Comparison of ENCODE assay signal across 11 mouse cellular contexts in the genomic region with DNA sequence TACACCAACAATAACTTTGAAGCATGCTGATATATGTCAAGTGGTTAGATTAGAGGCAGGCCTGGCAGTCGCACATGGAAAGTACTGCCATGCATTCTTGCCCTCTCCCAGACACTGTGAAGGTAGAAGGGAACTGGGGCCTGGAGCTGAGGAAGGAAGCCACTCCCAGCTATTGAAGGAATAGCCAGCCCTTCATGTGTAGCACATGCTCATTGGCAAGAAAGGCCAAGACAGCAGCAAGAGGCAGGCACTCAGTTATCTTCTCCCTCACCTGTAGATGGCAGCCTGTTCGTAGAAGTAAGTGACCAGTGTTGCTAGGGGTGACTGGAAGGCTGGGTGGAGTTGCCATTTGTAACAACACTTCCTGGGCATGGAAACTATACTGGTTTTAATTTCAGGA.
DNase-seq lines count a peak whose midpoint lies in the region; ATAC-seq and TF ChIP-seq lines count a peak whose summit lies in the region.
"Had no signal": no experiment of that assay in that cellular context is flagged by ENCODE, and none has a peak within 500 bp of the region (broad histone marks: within the 10 kb centered on the region; RNA-seq: fewer than 3 reads in every experiment).

No protein-coding gene starts in this region.

- H3K27me3 ChIP-seq in heart, adult 2 months (ENCODE audit: control insufficient read depth, insufficient read depth, low read length), result no peaks in the 10 kb centered on the region
- no peaks in the 10 kb centered on the region for H3K27me3 ChIP-seq in CH12.LX (replicated peaks)
- no peaks in the 10 kb centered on the region for H3K27me3 ChIP-seq in lung, embryonic 14.5 days (ENCODE audit: insufficient read depth, low read length)
- peaks cover 5% of the 10 kb centered on the region; the same call in 1 of the 2 replicates for H3K27me3 ChIP-seq in forebrain, embryonic 12.5 days
- H3K27me3 ChIP-seq: embryonic facial prominence, embryonic 12.5 days; hindbrain, embryonic 13.5 days had no signal

- intact Hi-C loops in heart, adult 2 months (cut with DNase I), result no loop called here
- intact Hi-C loops in heart, postnatal 36 days (cut with DNase I), result loop anchor here (2.0 kb wide), 1 partner anchor 24 kb away; no protein-coding TSS in a partner anchor

- no peak for TF ChIP-seq EP300 in heart, adult 2 months (IDR thresholded peaks at IDR 0.05; ENCODE audit: insufficient read depth, low read depth, low read length)
- TF ChIP-seq EP300 in CH12.LX (IDR thresholded peaks at IDR 0.05; ENCODE audit: low read length), result no peak

- ATAC-seq in granulocyte monocyte progenitor cell, adult 5-6 weeks (replicated peaks; ENCODE audit: poor library complexity, severe bottlenecking), result peak; percentile 46; the same call in 1 of the 2 replicates
- ATAC-seq in lung, embryonic 14.5 days (ENCODE audit: insufficient read depth), result no peak
- no peak for ATAC-seq in forebrain, embryonic 12.5 days (ENCODE audit: low FRiP score)

- no peak overlapping the region for H3K4me3 ChIP-seq in heart, adult 2 months
- no peak overlapping the region for H3K4me3 ChIP-seq in CH12.LX (replicated peaks in 1 of 3; ENCODE audit: low read depth in 2 of 3, low read length in 2 of 3, poor library complexity in 1 of 3)
- no peak overlapping the region for H3K4me3 ChIP-seq in lung, embryonic 14.5 days (ENCODE audit: low read depth, low read length)
- no peak overlapping the region for H3K4me3 ChIP-seq in forebrain, embryonic 12.5 days (replicated peaks)
- H3K4me3 ChIP-seq: embryonic facial prominence, embryonic 12.5 days; hindbrain, embryonic 13.5 days had no signal

- dilution Hi-C loops in CH12.LX (cut with MboI; ENCODE audit: extremely low pct_ligation_motif_present, extremely low pct_unique_long_range_greater_than_20kb, low sequenced_read_pairs), result no loop called here

- peak in 1 of 2 experiments; percentile 8 for DNase-seq in heart, adult 2 months
- no peak for DNase-seq in heart, postnatal 36 days
- DNase-seq in CH12.LX (ENCODE audit: extremely low read depth), result peak; percentile 45
- DNase-seq in lung, embryonic 14.5 days, result peak; percentile 32
- no peak for DNase-seq in urinary bladder, postnatal 36 days (ENCODE audit: low spot score in 2 of 2)
- no peak for DNase-seq in spleen, postnatal 36 days (ENCODE audit: low spot score in 2 of 2)

- TF ChIP-seq RAD21 in CH12.LX (IDR thresholded peaks at IDR 0.05; ENCODE audit: low read depth, low read length), result peak; percentile 52

- H3K9ac ChIP-seq in heart, adult 2 months (ENCODE audit: low read depth, low read length), result no peak overlapping the region
- no peak overlapping the region for H3K9ac ChIP-seq in CH12.LX (ENCODE audit: insufficient read depth, low read depth)
- no peak overlapping the region for H3K9ac ChIP-seq in lung, embryonic 14.5 days
- no peak overlapping the region for H3K9ac ChIP-seq in forebrain, embryonic 12.5 days
- H3K9ac ChIP-seq: embryonic facial prominence, embryonic 12.5 days; hindbrain, embryonic 13.5 days had no signal

- no peaks in the 10 kb centered on the region for H3K9me3 ChIP-seq in CH12.LX (replicated peaks; ENCODE audit: low read length)
- H3K9me3 ChIP-seq in lung, embryonic 14.5 days (ENCODE audit: low read depth, low read length), result no peaks in the 10 kb centered on the region
- no peaks in the 10 kb centered on the region for H3K9me3 ChIP-seq in forebrain, embryonic 12.5 days
- H3K9me3 ChIP-seq: embryonic facial prominence, embryonic 12.5 days; hindbrain, embryonic 13.5 days had no signal

- H3K4me2 ChIP-seq in CH12.LX (ENCODE audit: insufficient read depth, low read depth, poor library complexity, severe bottlenecking), result no peak overlapping the region
- no peak overlapping the region for H3K4me2 ChIP-seq in lung, embryonic 14.5 days
- no peak overlapping the region for H3K4me2 ChIP-seq in forebrain, embryonic 12.5 days
- H3K4me2 ChIP-seq: embryonic facial prominence, embryonic 12.5 days; hindbrain, embryonic 13.5 days had no signal

- no peak overlapping the region for H3K27ac ChIP-seq in heart, adult 2 months
- no peak overlapping the region for H3K27ac ChIP-seq in CH12.LX (ENCODE audit: insufficient read depth, low read depth)
- H3K27ac ChIP-seq in lung, embryonic 14.5 days (ENCODE audit: low read depth), result no peak overlapping the region
- no peak overlapping the region for H3K27ac ChIP-seq in forebrain, embryonic 12.5 days
- H3K27ac ChIP-seq: embryonic facial prominence, embryonic 12.5 days; macrophage had no signal

- in situ Hi-C loops in CH12.LX (cut with MboI; ENCODE audit: low pct_ligation_motif_present, low pct_unique_long_range_greater_than_20kb, low sequenced_read_pairs), result no loop called here

- 28% methylated on average over 2 of the region's 2 CpGs for WGBS in heart, adult 2 months
- 35% methylated on average over 2 of the region's 2 CpGs for WGBS in lung, embryonic 14.5 days
- WGBS in forebrain, embryonic 12.5 days, result 29% methylated on average over 2 of the region's 2 CpGs

- TF ChIP-seq POLR2A in heart, adult 2 months (IDR thresholded peaks at IDR 0.05; ENCODE audit: insufficient read depth, low read depth, low read length), result no peak
- no peak for TF ChIP-seq POLR2A in CH12.LX (IDR thresholded peaks at IDR 0.05; ENCODE audit: low read depth, low read length)

- no peaks in the 10 kb centered on the region for H3K79me2 ChIP-seq in heart, adult 2 months (replicated peaks; ENCODE audit: control insufficient read depth, insufficient read depth, low read length)
- no peaks in the 10 kb centered on the region for H3K79me2 ChIP-seq in CH12.LX (replicated peaks; ENCODE audit: control insufficient read depth, extremely low read depth, insufficient read depth, poor library complexity, severe bottlenecking)

- peaks cover 12% of the 10 kb centered on the region for H3K4me1 ChIP-seq in heart, adult 2 months (ENCODE audit: control insufficient read depth, insufficient read depth, low read length)
- H3K4me1 ChIP-seq in CH12.LX (ENCODE audit: control insufficient read depth in 1 of 2, insufficient read depth in 2 of 2), result no peaks in the 10 kb centered on the region
- no peaks in the 10 kb centered on the region for H3K4me1 ChIP-seq in lung, embryonic 14.5 days (ENCODE audit: insufficient read depth)
- H3K4me1 ChIP-seq in forebrain, embryonic 12.5 days, result peaks cover 29% of the 10 kb centered on the region
- H3K4me1 ChIP-seq: embryonic facial prominence, embryonic 12.5 days had no signal

- peak; percentile 44 for TF ChIP-seq CTCF in heart, adult 2 months (IDR thresholded peaks at IDR 0.05)
- TF ChIP-seq CTCF in CH12.LX (conservative IDR thresholded peaks at IDR 0.05 in 1 of 2, IDR thresholded peaks at IDR 0.05 in 1 of 2; ENCODE audit: low read depth in 2 of 2, low read length in 2 of 2), result peak in 1 of 2 experiments; percentile 67; a peak in 2 of 4 replicates
- peak; percentile 32; the same call in 1 of the 2 replicates for TF ChIP-seq CTCF in lung, embryonic 14.5 days (IDR thresholded peaks at IDR 0.05; ENCODE audit: low read depth)

- no peaks in the 10 kb centered on the region for H3K36me3 ChIP-seq in heart, adult 2 months (ENCODE audit: control insufficient read depth, insufficient read depth, low read length)
- no peaks in the 10 kb centered on the region for H3K36me3 ChIP-seq in CH12.LX (replicated peaks in 1 of 2; ENCODE audit: control insufficient read depth in 1 of 2, insufficient read depth in 1 of 2, low read length in 1 of 2)
- no peaks in the 10 kb centered on the region for H3K36me3 ChIP-seq in lung, embryonic 14.5 days (ENCODE audit: insufficient read depth)
- no peaks in the 10 kb centered on the region for H3K36me3 ChIP-seq in forebrain, embryonic 12.5 days (replicated peaks)
- H3K36me3 ChIP-seq: embryonic facial prominence, embryonic 12.5 days; hindbrain, embryonic 13.5 days had no signal

TF ChIP-seq in CH12.LX, 34 proteins besides CTCF, POLR2A, EP300 and RAD21:
- TF ChIP-seq SMC3 (IDR thresholded peaks at IDR 0.05; ENCODE audit: low read depth, low read length) (peak; percentile 39), MAX (IDR thresholded peaks at IDR 0.05; ENCODE audit: low read length) (no peak)
TF ChIP-seq in CH12.LX: peak in this region for 1.

Comparison
In these comparisons a context has a peak if more than half of its experiments do, and no peak if none do; other contexts are left out.
1. DNase-seq: peak in CH12.LX (single experiment) and lung, embryonic 14.5 days (single experiment); none in heart, postnatal 36 days (0 of 2), urinary bladder, postnatal 36 days (0 of 2) and spleen, postnatal 36 days (0 of 2).